Mouse (Mus musculus) embryonic fibroblast, embryonic 13.5 days (primary cell): Measurements from ENCODE around the gene Tor3a. TPM values are rescaled to one million over a fixed set of nuclear protein-coding genes. Genes with fewer than 3 reads are reported as not detected.

Experiments used
- H3K27ac ChIP-seq: 2 replicates; pipeline ENCODE4 v1.5.1; 2012; ENCODE audit warnings: low read length, control low read depth, inconsistent platforms; ENCODE audit not compliant: insufficient read depth
- H3K4me1 ChIP-seq: 2 replicates; pipeline ENCODE4 v1.6.1; 2011; ENCODE audit warnings: low read length; ENCODE audit not compliant: control insufficient read depth, insufficient read depth
- H3K4me3 ChIP-seq: 2 replicates; pipeline ENCODE4 v1.5.1; 2011; ENCODE audit warnings: mild to moderate bottlenecking, control low read depth, low read length; ENCODE audit not compliant: insufficient read depth
- CTCF ChIP-seq: IDR thresholded peaks from 2 replicates; pipeline ENCODE4 v1.5.1; 2011; ENCODE audit warnings: mild to moderate bottlenecking, control low read depth, low read length, moderate library complexity, borderline replicate concordance; ENCODE audit not compliant: insufficient read depth
- POLR2A ChIP-seq: IDR thresholded peaks from 2 replicates; pipeline ENCODE4 v1.6.1; 2011; ENCODE audit warnings: low read depth, mild to moderate bottlenecking, control low read depth, low read length, moderate library complexity
- polyA plus RNA-seq: library from polyadenylated mRNA; stranded (reverse); fragments of >200 nt; gene quantifications from 2 replicates; pipeline ENCODE4 v1.2.4, GENCODE M21; 2011; ENCODE audit warnings: low read depth; ENCODE audit not compliant: missing spikeins, insufficient read length

Gene Tor3a
- polyA plus RNA-seq, 1 experiment: 30.7 TPM

DNA sequence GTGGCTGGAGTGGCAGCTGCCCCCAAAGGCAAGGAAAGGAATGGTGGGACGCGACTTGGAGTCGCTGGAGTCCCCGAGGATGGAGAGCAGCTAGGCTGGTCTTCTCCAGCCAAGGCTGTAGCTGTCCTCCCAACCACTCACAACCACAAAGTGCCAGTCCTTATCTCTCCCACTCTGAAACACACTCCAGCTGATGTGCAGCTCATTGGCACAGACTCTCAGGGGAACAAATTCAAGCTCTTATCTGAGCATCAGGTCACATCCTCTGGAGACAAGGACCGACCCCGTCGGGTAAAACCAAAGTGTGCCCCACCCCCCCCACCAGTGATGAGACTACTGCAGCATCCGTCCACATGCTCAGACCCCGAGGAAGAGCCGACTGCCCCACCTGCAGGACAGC is 32.3 kb downstream of the Tor3a start:
- H3K27ac ChIP-seq: no peak overlapping the region
- peaks cover 12% of the 10 kb centered on the region for H3K4me1 ChIP-seq

DNA sequence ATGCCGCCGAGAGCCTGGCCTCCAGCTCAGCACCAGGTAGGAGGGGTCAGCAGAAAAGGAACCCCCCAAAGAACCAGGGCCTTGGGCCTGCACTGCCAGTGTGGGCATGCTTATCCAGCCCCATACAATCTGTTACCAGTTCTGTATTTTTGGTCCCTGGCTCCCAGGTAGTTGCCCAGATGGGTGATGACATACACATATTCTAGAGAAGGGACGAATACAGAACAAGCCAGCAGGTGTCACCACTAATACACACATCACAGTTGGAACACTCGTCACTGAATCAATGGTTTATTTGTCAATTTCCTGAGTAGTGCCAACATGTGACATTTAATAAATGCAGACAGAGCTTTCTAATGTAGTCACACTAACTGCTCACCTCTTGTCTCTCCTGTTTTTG is 33.6 kb downstream of the Tor3a start:
- peaks cover 12% of the 10 kb centered on the region for H3K4me1 ChIP-seq
- H3K27ac ChIP-seq: peak overlapping the region; percentile 41; the same call in 1 of the 2 replicates
- no peak overlapping the region for H3K4me3 ChIP-seq
- TF ChIP-seq CTCF (no peak), POLR2A (no peak)

More for the DNA sequence above, 32.3 kb downstream of the Tor3a start:
- H3K4me3 ChIP-seq: no peak overlapping the region
- no peak for TF ChIP-seq POLR2A

DNA sequence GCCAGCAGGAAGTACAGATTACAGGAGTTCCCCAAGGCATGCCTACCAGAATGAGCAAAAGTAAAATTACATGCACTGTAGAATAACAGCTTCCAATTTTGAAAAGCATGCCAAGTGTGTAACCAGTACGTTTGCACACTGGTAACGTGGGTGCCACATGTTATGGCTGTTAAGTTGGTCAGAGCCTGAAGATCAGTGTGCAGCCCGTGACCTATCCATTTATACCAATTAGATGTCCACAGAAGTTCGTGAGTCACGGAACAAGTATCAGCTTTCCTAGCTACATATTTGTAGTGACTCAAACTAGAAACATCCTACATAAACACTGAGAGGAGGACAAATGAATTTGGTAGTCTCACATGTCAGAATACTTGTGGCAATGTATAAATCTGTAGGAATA is 34.7 kb downstream of the Tor3a start:
- peak overlapping the region; percentile 38; the same call in 1 of the 2 replicates for H3K27ac ChIP-seq
- no peak overlapping the region for H3K4me3 ChIP-seq
- TF ChIP-seq POLR2A: no peak
- TF ChIP-seq CTCF: no peak
- peaks cover 12% of the 10 kb centered on the region for H3K4me1 ChIP-seq

DNA sequence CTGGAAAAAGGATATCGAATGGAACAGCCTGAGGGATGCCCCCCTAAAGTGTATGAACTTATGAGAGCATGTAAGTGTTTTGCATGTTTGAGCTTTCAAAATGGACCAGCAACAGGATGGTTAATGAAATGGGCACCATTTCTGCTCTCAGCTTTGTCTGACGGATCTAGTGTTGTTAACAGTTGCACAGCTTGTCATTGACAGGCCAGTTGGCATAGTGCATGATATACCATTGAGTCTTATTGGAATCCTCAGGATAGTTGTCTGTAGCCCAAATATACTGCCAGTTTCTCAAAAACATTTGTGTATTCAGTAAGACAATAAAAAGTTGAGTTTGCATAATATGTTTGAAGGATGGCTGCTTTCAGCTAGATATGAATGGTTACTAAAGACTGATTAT is 39.0 kb downstream of the Tor3a start:
- Histone ChIP-seq H3K27ac (no peak overlapping the region), H3K4me1 (peaks cover 9% of the 10 kb centered on the region), H3K4me3 (no peak overlapping the region)
- TF ChIP-seq CTCF: no peak

DNA sequence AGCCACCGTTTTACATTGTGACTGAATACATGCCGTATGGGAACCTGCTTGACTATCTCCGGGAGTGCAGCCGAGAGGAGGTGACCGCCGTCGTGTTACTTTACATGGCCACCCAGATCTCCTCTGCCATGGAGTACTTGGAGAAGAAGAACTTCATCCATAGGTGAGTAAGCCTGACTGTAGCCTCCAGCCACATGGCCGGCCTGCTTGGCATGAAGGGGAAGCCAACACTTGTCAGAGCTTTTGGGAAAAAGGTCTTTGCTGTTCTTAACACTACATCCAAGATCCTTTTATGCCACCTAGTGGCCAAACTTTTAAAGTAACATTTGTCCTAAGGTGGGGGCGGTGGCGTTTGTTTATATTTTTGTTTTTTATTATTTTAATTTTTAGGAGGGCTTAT is 41.1 kb downstream of the Tor3a start:
- H3K4me1 ChIP-seq: no peaks in the 10 kb centered on the region
- no peak overlapping the region for H3K27ac ChIP-seq
- TF ChIP-seq POLR2A (no peak), CTCF (no peak)
- H3K4me3 ChIP-seq: no peak overlapping the region

DNA sequence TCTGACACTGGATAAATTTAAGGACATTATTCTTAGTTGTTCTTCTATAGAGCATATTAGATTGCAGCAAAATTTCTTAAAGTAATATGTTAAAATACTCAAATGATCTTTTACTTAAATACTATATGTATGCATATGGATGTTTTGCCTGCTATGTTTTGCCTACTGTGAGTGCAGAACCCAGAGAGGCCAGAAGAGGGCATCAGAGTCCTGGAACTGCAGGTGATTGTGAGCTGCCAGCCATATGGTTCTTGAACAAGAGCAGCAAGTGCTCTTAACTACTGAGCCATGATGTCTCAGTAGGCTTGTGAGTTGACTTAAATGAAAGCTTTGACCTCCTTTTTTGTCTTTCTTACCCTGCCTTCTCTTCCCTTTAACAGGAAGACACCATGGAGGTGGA is 43.2 kb downstream of the Tor3a start:
- H3K27ac ChIP-seq: no peak overlapping the region
- no peak overlapping the region for H3K4me3 ChIP-seq
- no peaks in the 10 kb centered on the region for H3K4me1 ChIP-seq
- TF ChIP-seq CTCF (no peak), POLR2A (no peak)

DNA sequence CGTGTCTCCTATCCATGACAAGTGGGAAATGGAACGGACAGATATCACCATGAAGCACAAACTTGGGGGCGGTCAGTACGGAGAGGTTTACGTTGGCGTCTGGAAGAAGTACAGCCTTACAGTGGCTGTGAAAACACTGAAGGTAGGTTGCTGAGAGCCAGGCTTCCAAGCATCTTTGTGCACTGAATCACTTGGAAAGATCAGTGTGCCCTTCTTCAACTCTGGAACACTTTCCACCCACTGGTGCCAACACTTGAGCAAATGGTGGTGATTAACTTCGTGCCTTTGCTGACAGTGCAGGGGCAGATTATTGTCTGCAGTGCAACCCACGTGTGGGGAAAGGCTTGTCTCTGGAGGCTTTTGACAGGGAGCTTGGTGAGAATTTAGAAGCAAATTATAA is 44.2 kb downstream of the Tor3a start:
- TF ChIP-seq CTCF: no peak
- no peak for TF ChIP-seq POLR2A
- Histone ChIP-seq H3K27ac (no peak overlapping the region), H3K4me3 (no peak overlapping the region), H3K4me1 (no peaks in the 10 kb centered on the region)

DNA sequence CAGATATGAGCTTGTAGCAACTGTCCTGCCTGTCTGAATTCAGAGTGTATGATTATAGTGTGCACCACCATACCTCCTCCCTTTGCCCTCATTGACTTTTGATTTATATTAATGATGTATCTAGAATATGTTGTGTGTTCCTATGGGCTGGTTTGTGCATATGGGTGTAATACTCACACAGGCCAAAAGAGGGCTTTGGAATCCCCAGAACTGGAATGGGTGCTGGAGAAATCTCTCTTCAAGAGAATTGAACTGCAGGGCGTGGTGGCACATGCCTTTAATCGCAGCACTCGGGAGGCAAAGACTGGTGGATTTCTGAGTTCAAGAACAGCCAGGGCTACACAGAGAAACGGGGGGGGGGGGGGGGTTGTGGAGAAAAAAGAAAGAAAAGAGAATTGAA is 47.4 kb downstream of the Tor3a start:
- TF ChIP-seq POLR2A (no peak), CTCF (no peak)

DNA sequence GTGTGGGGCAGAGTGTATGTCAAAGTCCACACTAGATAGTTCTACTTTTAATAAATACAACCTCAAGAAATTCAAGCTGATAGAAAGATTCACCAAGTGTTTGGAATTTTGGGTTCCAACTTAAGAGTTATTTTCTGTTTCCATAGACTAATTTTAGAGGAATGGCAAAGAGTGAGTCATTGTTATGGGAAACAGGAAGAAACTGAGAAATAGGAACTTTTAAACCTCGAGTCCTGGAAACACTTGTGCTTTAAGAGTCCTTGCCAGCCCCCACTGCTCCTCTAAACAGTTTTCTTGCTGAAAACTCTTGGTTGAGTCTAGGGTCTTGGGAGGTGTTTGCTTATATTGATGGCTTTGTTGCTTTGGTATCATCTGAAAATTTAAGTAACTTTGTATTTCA is 49.9 kb downstream of the Tor3a start:
- Histone ChIP-seq H3K4me3 (no peak overlapping the region), H3K27ac (peak overlapping the region; percentile 63), H3K4me1 (peaks cover 21% of the 10 kb centered on the region)
- no peak for TF ChIP-seq POLR2A
- TF ChIP-seq CTCF: no peak

More for the DNA sequence above, 47.4 kb downstream of the Tor3a start:
- H3K4me3 ChIP-seq: no peak overlapping the region
- peaks cover 10% of the 10 kb centered on the region for H3K4me1 ChIP-seq
- no peak overlapping the region for H3K27ac ChIP-seq

DNA sequence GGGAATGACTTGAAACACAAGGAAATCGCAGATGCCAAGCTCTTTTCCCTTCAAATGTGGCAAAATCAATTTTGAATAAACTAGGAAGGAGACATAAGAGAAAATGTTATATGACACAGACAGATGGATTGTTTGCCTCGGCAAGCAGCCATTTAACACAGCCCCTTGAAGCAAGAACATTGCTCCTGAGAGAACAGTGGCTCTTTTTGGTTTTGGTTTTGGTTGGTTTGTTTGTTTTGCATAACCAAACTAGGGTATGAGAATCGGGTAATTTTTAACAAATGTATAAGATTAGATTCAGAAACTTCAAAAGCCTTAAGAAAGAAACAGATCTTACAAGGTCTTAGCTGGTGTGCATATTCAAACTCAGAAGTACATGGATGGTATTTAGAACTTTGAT is 53.2 kb downstream of the Tor3a start:
- TF ChIP-seq CTCF (no peak), POLR2A (no peak)
- Histone ChIP-seq H3K27ac (peak overlapping the region; percentile 5; the same call in 1 of the 2 replicates), H3K4me3 (no peak overlapping the region), H3K4me1 (peaks cover 23% of the 10 kb centered on the region)

DNA sequence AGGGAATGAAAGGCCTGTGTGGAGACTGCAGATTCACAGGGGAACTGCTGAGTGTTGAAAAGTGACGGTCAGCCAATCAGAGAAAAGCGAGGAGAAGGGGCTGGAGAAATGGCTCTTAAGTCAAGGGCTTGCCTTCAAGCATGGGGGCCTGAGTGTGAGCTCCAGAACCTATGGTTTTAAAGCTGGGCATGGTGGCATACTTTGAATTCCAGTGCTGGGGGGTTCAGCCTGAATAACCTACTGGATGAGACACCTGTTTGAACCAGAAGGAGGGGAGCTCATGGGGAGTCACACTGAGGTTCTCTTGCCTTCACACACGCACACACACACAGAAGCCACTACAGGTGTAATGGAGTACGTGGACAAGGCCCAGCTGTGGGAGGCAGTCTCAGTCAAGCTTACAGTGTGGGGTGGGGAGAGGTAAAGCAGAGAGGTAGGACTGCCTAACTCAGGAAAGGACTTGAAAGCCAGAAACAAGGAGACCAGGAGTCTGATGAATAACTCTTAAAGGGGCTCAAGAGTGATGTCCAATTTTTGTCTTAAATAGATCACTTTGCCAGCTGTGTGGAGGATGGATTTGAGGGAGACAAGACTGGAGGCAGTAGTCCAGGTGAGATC is 53.8 kb downstream of the Tor3a start:
- TF ChIP-seq POLR2A: no peak
- TF ChIP-seq CTCF: no peak
- Histone ChIP-seq H3K4me3 (no peak overlapping the region), H3K4me1 (peaks cover 23% of the 10 kb centered on the region), H3K27ac (peak overlapping the region; percentile 5; the same call in 1 of the 2 replicates)
